Mouse (Mus musculus) ovary, adult 2 months (tissue): ENCODE results near the gene Nop53. TPM values are rescaled to one million over a fixed set of nuclear protein-coding genes. Genes with fewer than 3 reads are reported as not detected.

Experiments used
- polyA plus RNA-seq: library from polyadenylated mRNA; depleted of rRNA; stranded (reverse); fragments of >200 nt; gene quantifications from 2 replicates; pipeline ENCODE4 v1.2.3, GENCODE M21; 2012; rRNA removed

The Nop53 gene
- polyA plus RNA-seq: 207 and 250 TPM in 2 replicates

GRCm38 (mm10) chr7:15945721-15946536 lies at the start of gene Nop53:
Gene Nop53 (minus strand): TSS chr7:15946074.

GRCm38 (mm10) chr7:15967312-15967711 lies 21.4 kb upstream of the Nop53 start, which contains the start of gene Ehd2:
Gene Ehd2 (minus strand): TSS chr7:15967567.

DNA sequence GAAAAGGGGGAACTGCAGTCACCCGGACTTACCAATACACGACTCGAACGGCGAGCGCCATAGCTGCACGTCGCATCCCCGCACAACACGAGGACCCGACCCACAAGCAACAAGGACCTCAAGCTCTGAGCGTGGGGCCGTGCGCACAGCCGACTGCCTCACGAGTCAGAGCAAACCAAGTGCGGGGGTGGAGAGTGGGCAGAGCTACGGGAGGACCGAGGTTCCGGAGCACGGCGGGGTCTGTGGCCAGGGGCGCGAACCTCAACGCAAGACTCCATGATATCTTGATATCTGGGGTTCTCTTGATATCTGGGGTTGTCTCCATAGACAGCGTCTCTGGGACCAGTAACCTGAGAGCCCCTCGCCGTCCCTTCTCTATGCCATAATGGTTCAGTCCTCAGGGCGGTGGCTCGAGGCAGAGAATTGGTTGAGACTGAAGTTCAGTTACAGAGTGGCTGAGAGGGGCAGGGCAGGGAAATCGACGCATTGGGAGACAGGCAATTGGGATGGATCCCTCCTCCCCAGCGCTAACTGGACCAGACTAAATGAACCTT lies 23.6 kb downstream of the Nop53 start, which contains the start of gene Selenow:
Gene Selenow, minus strand, starts transcription at position 183 of the 554 bp plus-strand sequence.

Other genes with a start within 250 kb of the Nop53 start
- gene Obox5, start 195.9 kb downstream of the Nop53 start, polyA plus RNA-seq: 3.7 and 3.9 TPM in 2 replicates
- gene Obox6, start 106.4 kb downstream of the Nop53 start, polyA plus RNA-seq: not detected in 2 replicates
- not detected in 2 replicates for gene Crx, start 66.1 kb downstream of the Nop53 start, polyA plus RNA-seq
- gene Crxos, start 63.5 kb downstream of the Nop53 start, polyA plus RNA-seq: not detected in 2 replicates
- 354 and 438 TPM in 2 replicates for gene Selenow, start 23.7 kb downstream of the Nop53 start, polyA plus RNA-seq
- gene Ehd2, start 21.5 kb upstream of the Nop53 start, polyA plus RNA-seq: 92.0 and 104 TPM in 2 replicates
- gene Bicra, start 101.8 kb upstream of the Nop53 start, polyA plus RNA-seq: 13.5 and 17.0 TPM in 2 replicates
- 0.29 and 0.33 TPM in 2 replicates for gene Zfp541, start 115.7 kb upstream of the Nop53 start, polyA plus RNA-seq
- 244 and 259 TPM in 2 replicates for gene Napa, start 152.4 kb upstream of the Nop53 start, polyA plus RNA-seq
- gene Kptn, start 173.8 kb upstream of the Nop53 start, polyA plus RNA-seq: 37.2 and 41.3 TPM in 2 replicates
- gene Slc8a2, start 183.8 kb upstream of the Nop53 start, polyA plus RNA-seq: 5.1 and 7.0 TPM in 2 replicates
- 53.6 and 55.8 TPM in 2 replicates for gene Meis3, start 229.0 kb upstream of the Nop53 start, polyA plus RNA-seq